Mouse (Mus musculus) neural tube, embryonic 14.5 days (tissue): ENCODE results near the gene Galnt18. TPM values are rescaled to one million over a fixed set of nuclear protein-coding genes. Genes with fewer than 3 reads are reported as not detected.

Experiments used
- ATAC-seq: fragments of 200-750 bp; cut with Nextera tagmentation; 2 replicates; pipeline ENCODE4 v1.8.0; 2017; ENCODE audit warnings: low read depth, mild to moderate bottlenecking, moderate TSS enrichment, moderate library complexity
- H3K27ac ChIP-seq: fragments of 300-500 bp; sonication (generic); 2 replicates; pipeline ENCODE4 v1.5.1; 2014; ENCODE audit warnings: low read depth, mild to moderate bottlenecking, control low read depth, low read length, moderate library complexity, mixed read lengths
- H3K27me3 ChIP-seq: fragments of 300-500 bp; sonication (generic); 2 replicates; pipeline ENCODE4 v1.6.1; 2014; ENCODE audit warnings: low read length; ENCODE audit not compliant: control insufficient read depth, insufficient read depth
- H3K36me3 ChIP-seq: fragments of 300-500 bp; sonication (generic); 2 replicates; pipeline ENCODE4 v1.6.1; 2014; ENCODE audit warnings: low read length, mixed read lengths; ENCODE audit not compliant: control insufficient read depth, insufficient read depth
- H3K4me1 ChIP-seq: fragments of 300-500 bp; sonication (generic); 2 replicates; pipeline ENCODE4 v1.6.1; 2014; ENCODE audit warnings: low read length; ENCODE audit not compliant: control insufficient read depth, insufficient read depth
- H3K4me2 ChIP-seq: fragments of 300-500 bp; sonication (generic); 2 replicates; pipeline ENCODE4 v1.6.1; 2014; ENCODE audit warnings: mild to moderate bottlenecking, low read depth, low read length, control low read depth
- H3K4me3 ChIP-seq: fragments of 300-500 bp; sonication (generic); 2 replicates; pipeline ENCODE4 v1.5.1; 2014; ENCODE audit warnings: low read depth, low read length, control low read depth, mixed read lengths
- H3K9ac ChIP-seq: fragments of 300-500 bp; sonication (generic); replicated peaks from 2 replicates; pipeline ENCODE4 v1.6.1; 2014; ENCODE audit warnings: low read depth, mild to moderate bottlenecking, control low read depth, low read length, mixed read lengths
- H3K9me3 ChIP-seq: fragments of 300-500 bp; sonication (generic); 2 replicates; pipeline ENCODE4 v1.6.1; 2016; ENCODE audit warnings: low read length; ENCODE audit not compliant: control insufficient read depth
- WGBS: fragments of 180-500 bp; shearing (Covaris S2); extraction: QIAGEN DNeasy Blood & Tissue Kit; methylation state at CpG from one replicate; pipeline ENCODE4 v1.1.7; 2014; 5-methylcytosine and 5-hydroxymethylcytosine counted together
- microRNA-seq: library from miRNA; unstranded; fragments of <30 nt; microRNA quantifications from one replicate; pipeline ENCODE4, GENCODE M21; 2016
- polyA plus RNA-seq: library from polyadenylated mRNA; unstranded; fragments of >200 nt; fragmentation: Nextera tagmentation; extraction: Ambion mirVana; gene quantifications from 2 replicates; pipeline ENCODE4 v1.2.1, GENCODE M21; 2014

The Galnt18 gene
- polyA plus RNA-seq, 1 experiment from 2014 or later, result 12.7 TPM

GRCm38 (mm10) chr7:111450286-111451095, 329.3 kb downstream of the Galnt18 start:
- Histone ChIP-seq H3K4me2 (no peak overlapping the region), H3K9me3 (no peaks in the 10 kb centered on the region), H3K36me3 (no peaks in the 10 kb centered on the region), H3K9ac (no peak overlapping the region), H3K27me3 (no peaks in the 10 kb centered on the region), H3K27ac (no peak overlapping the region), H3K4me1 (no peaks in the 10 kb centered on the region), H3K4me3 (no peak overlapping the region)
- ATAC-seq, result no peak
- WGBS, result 75% methylated on average over 6 of the region's 6 CpGs

DNA sequence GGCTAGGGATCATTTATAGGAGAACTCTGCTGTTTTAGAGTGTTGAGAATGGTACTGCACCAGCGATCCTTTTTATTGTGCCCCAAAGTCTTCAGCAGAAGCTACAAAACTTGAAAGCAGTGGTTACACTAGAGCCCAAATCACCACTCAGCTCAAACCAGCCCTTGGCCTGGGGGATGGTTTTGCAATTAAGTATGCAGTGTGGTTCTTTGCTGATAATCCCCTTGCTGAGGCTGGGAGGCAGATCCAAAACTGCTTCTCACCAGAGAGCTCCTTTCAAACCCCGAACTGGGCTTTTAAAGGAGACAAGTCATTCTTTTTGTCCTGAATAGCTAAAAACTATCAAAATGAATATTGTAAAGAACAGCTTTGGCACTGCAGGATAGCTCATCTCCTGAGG, 346.6 kb downstream of the Galnt18 start:
- no peaks in the 10 kb centered on the region for H3K9me3 ChIP-seq
- H3K4me1 ChIP-seq, result no peaks in the 10 kb centered on the region
- ATAC-seq, result no peak
- H3K27ac ChIP-seq, result no peak overlapping the region
- 56% methylated on average over 2 of the region's 2 CpGs for WGBS
- H3K9ac ChIP-seq, result no peak overlapping the region
- H3K27me3 ChIP-seq, result no peaks in the 10 kb centered on the region
- no peak overlapping the region for H3K4me2 ChIP-seq
- no peak overlapping the region for H3K4me3 ChIP-seq
- H3K36me3 ChIP-seq, result no peaks in the 10 kb centered on the region

DNA sequence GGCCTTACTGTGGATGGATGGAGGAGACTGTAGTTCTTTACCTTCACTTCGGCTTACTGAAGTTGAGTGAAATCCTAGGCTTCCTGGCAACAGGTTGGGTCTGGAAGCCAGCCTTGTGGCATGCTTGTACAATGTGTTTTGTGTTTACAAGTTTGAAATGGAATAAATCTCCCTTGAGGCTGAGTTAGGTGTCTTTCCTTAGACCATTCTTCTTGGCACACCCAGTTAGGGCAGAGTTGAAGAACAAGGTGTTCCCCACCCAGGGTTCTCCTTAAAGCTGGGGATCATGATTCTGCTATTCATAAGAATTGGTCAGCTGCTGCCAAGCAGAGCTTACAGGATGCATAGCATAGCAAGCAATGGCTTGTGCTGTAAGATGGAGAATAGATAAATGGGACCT, 352.4 kb downstream of the Galnt18 start:
- H3K4me3 ChIP-seq, result no peak overlapping the region
- no peaks in the 10 kb centered on the region for H3K9me3 ChIP-seq
- no peaks in the 10 kb centered on the region for H3K36me3 ChIP-seq
- no peak for ATAC-seq
- H3K27ac ChIP-seq, result no peak overlapping the region
- 90% methylated on average over 1 of the region's 1 CpGs for WGBS
- no peak overlapping the region for H3K4me2 ChIP-seq
- H3K27me3 ChIP-seq, result no peaks in the 10 kb centered on the region
- H3K9ac ChIP-seq, result no peak overlapping the region
- H3K4me1 ChIP-seq, result no peaks in the 10 kb centered on the region

Small RNA genes within 50 kb of the gene (microRNA-seq; reads per million reads assigned to microRNA genes)
- gene Gm25787, result not detected

Other genes with a start within 250 kb of the Galnt18 start
- gene Usp47, start 243.5 kb upstream of the Galnt18 start, polyA plus RNA-seq, result 86.2 and 106 TPM in 2 replicates